Mouse (Mus musculus): ENCODE measurements around the gene Chchd2.

DNA sequence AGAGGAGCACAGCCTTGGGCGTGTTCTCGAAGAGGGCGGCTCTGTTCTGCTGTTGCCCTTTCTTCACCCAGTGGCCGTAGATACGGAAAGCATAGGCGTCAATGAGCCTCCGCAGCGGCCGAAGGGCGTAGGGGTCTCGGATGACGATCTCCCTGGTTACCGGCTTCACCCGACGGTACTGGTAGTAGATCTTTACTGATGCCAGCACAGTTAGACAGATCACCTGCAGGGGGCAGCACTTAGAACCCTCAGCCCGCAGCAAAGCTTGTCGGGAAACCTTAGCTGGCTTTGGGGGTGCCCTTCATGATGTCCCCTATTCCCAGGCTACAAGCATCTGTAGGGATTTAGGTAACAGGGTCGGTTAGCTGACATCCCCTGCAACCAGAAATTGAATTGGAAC, 22.8 kb downstream of the Chchd2 start:
- TF ChIP-seq POLR2A (IDR thresholded peaks at IDR 0.05; ENCODE audit: low read depth, low read length) (no peak), CTCF (IDR thresholded peaks at IDR 0.05; ENCODE audit: borderline replicate concordance, insufficient read depth, low read length) (no peak)

Data from embryonic fibroblast, embryonic 13.5 days (primary cell).